Mouse (Mus musculus): ENCODE measurements around the gene 4933427I04Rik. TPM values are rescaled to one million over a fixed set of nuclear protein-coding genes. Genes with fewer than 3 reads are reported as not detected.

The 4933427I04Rik gene
- 0.12 and 0.19 TPM in 2 replicates for polyA plus RNA-seq (2015; fragmentation: Nextera tagmentation; extraction: Ambion mirVana)

GRCm38 (mm10) chr4:123859379-123859778 lies at the start of gene 4933427I04Rik:
Gene 4933427I04Rik (plus strand): TSS chr4:123859679.
- Histone ChIP-seq H3K4me2 (no peak within 1 kb of the TSS), H3K36me3 (no peaks in the 10 kb centered on the region), H3K4me1 (replicated peaks) (no peaks in the 10 kb centered on the region), H3K9me3 (no peaks in the 10 kb centered on the region), H3K4me3 (no peak within 1 kb of the TSS), H3K27me3 (no peaks in the 10 kb centered on the region), H3K9ac (no peak within 1 kb of the TSS), H3K27ac (no peak within 1 kb of the TSS)
- no peak for ATAC-seq (ENCODE audit: low FRiP score)
- 84% methylated on average over 3 of the region's 3 CpGs for WGBS

GRCm38 (mm10) chr4:123810475-123811295 lies 48.8 kb upstream of the 4933427I04Rik start:
- Histone ChIP-seq H3K4me3 (no peak overlapping the region), H3K4me2 (no peak overlapping the region), H3K36me3 (no peaks in the 10 kb centered on the region), H3K27me3 (no peaks in the 10 kb centered on the region), H3K27ac (no peak overlapping the region), H3K4me1 (replicated peaks) (no peaks in the 10 kb centered on the region), H3K9ac (no peak overlapping the region), H3K9me3 (no peaks in the 10 kb centered on the region)
- ATAC-seq (ENCODE audit: low FRiP score) = no peak
- WGBS = 86% methylated on average over 12 of the region's 12 CpGs

- H3K9ac ChIP-seq = no peak overlapping the region
- WGBS = 80% methylated on average over 3 of the region's 3 CpGs
- no peak overlapping the region for H3K4me3 ChIP-seq
- H3K36me3 ChIP-seq = no peaks in the 10 kb centered on the region
- no peak overlapping the region for H3K27ac ChIP-seq
- no peaks in the 10 kb centered on the region for H3K9me3 ChIP-seq
- no peaks in the 10 kb centered on the region for H3K4me1 ChIP-seq (replicated peaks)
- H3K4me2 ChIP-seq = no peak overlapping the region
- no peak for ATAC-seq (ENCODE audit: low FRiP score)
- H3K27me3 ChIP-seq = no peaks in the 10 kb centered on the region
Observed at GRCm38 (mm10) chr4:123812525-123812924, 47.0 kb upstream of the 4933427I04Rik start.

GRCm38 (mm10) chr4:123814030-123814501 lies 45.4 kb upstream of the 4933427I04Rik start:
- Histone ChIP-seq H3K27me3 (no peaks in the 10 kb centered on the region), H3K4me2 (no peak overlapping the region), H3K36me3 (no peaks in the 10 kb centered on the region), H3K27ac (no peak overlapping the region), H3K4me1 (replicated peaks) (no peaks in the 10 kb centered on the region), H3K9ac (no peak overlapping the region), H3K4me3 (no peak overlapping the region), H3K9me3 (no peaks in the 10 kb centered on the region)
- ATAC-seq (ENCODE audit: low FRiP score) = no peak
- WGBS = 45% methylated on average over 7 of the region's 7 CpGs

GRCm38 (mm10) chr4:123819093-123819610 lies 40.3 kb upstream of the 4933427I04Rik start:
- Histone ChIP-seq H3K27me3 (no peaks in the 10 kb centered on the region), H3K9ac (no peak overlapping the region), H3K36me3 (no peaks in the 10 kb centered on the region), H3K27ac (no peak overlapping the region), H3K4me3 (no peak overlapping the region), H3K4me2 (no peak overlapping the region), H3K9me3 (no peaks in the 10 kb centered on the region), H3K4me1 (replicated peaks) (peaks cover 3% of the 10 kb centered on the region; the same call in 1 of the 2 replicates)
- WGBS = 28% methylated on average over 4 of the region's 4 CpGs
- ATAC-seq (ENCODE audit: low FRiP score) = no peak

GRCm38 (mm10) chr4:123842126-123842525 lies 17.4 kb upstream of the 4933427I04Rik start:
- no peak overlapping the region for H3K27ac ChIP-seq
- H3K9ac ChIP-seq = no peak overlapping the region
- no peak overlapping the region for H3K4me3 ChIP-seq
- no peaks in the 10 kb centered on the region for H3K9me3 ChIP-seq
- no peaks in the 10 kb centered on the region for H3K27me3 ChIP-seq
- no peak overlapping the region for H3K4me2 ChIP-seq
- H3K36me3 ChIP-seq = no peaks in the 10 kb centered on the region
- H3K4me1 ChIP-seq (replicated peaks) = no peaks in the 10 kb centered on the region
- ATAC-seq (ENCODE audit: low FRiP score) = no peak
- 93% methylated on average over 8 of the region's 8 CpGs for WGBS

- WGBS = 52% methylated on average over 4 of the region's 4 CpGs
- Histone ChIP-seq H3K9ac (no peak overlapping the region), H3K4me1 (replicated peaks) (no peaks in the 10 kb centered on the region), H3K36me3 (no peaks in the 10 kb centered on the region), H3K27ac (no peak overlapping the region), H3K9me3 (0 out of 2 replicates have a peak, but pooled peaks cover 3% of the 10 kb centered on the region), H3K4me3 (no peak overlapping the region), H3K27me3 (no peaks in the 10 kb centered on the region), H3K4me2 (no peak overlapping the region)
- no peak for ATAC-seq (ENCODE audit: low FRiP score)
Observed at GRCm38 (mm10) chr4:123856888-123857287, 2.6 kb upstream of the 4933427I04Rik start.

- H3K36me3 ChIP-seq = no peaks in the 10 kb centered on the region
- H3K4me2 ChIP-seq = no peak overlapping the region
- no peak for ATAC-seq (ENCODE audit: low FRiP score)
- no peaks in the 10 kb centered on the region for H3K9me3 ChIP-seq
- H3K27ac ChIP-seq = no peak overlapping the region
- no peak overlapping the region for H3K9ac ChIP-seq
- no peak overlapping the region for H3K4me3 ChIP-seq
- no peaks in the 10 kb centered on the region for H3K4me1 ChIP-seq (replicated peaks)
- 90% methylated on average over 7 of the region's 7 CpGs for WGBS
- H3K27me3 ChIP-seq = no peaks in the 10 kb centered on the region
Observed at GRCm38 (mm10) chr4:123858090-123858489, 1.4 kb upstream of the 4933427I04Rik start.

GRCm38 (mm10) chr4:123859803-123860202 lies 324 bp downstream of the 4933427I04Rik start:
- H3K9me3 ChIP-seq = no peaks in the 10 kb centered on the region
- H3K4me1 ChIP-seq (replicated peaks) = no peaks in the 10 kb centered on the region
- no peaks in the 10 kb centered on the region for H3K36me3 ChIP-seq
- ATAC-seq (ENCODE audit: low FRiP score) = no peak
- no peaks in the 10 kb centered on the region for H3K27me3 ChIP-seq
- 66% methylated on average over 2 of the region's 2 CpGs for WGBS
- no peak overlapping the region for H3K4me2 ChIP-seq
- no peak overlapping the region for H3K4me3 ChIP-seq
- no peak overlapping the region for H3K9ac ChIP-seq
- no peak overlapping the region for H3K27ac ChIP-seq

GRCm38 (mm10) chr4:123860621-123861020 lies 1.1 kb downstream of the 4933427I04Rik start:
- Histone ChIP-seq H3K27ac (no peak overlapping the region), H3K4me3 (no peak overlapping the region), H3K4me2 (no peak overlapping the region), H3K9me3 (no peaks in the 10 kb centered on the region), H3K9ac (no peak overlapping the region), H3K4me1 (replicated peaks) (no peaks in the 10 kb centered on the region), H3K36me3 (no peaks in the 10 kb centered on the region), H3K27me3 (no peaks in the 10 kb centered on the region)
- 86% methylated on average over 5 of the region's 5 CpGs for whole genome bisulfite sequencing
- ATAC-seq (ENCODE audit: low FRiP score) = no peak

GRCm38 (mm10) chr4:123893726-123894125 lies 34.2 kb downstream of the 4933427I04Rik start:
- no peaks in the 10 kb centered on the region for H3K36me3 ChIP-seq
- H3K9ac ChIP-seq = no peak overlapping the region
- ATAC-seq (ENCODE audit: low FRiP score) = no peak
- H3K4me3 ChIP-seq = no peak overlapping the region
- no peaks in the 10 kb centered on the region for H3K27me3 ChIP-seq
- no peaks in the 10 kb centered on the region for H3K4me1 ChIP-seq (replicated peaks)
- no peak overlapping the region for H3K27ac ChIP-seq
- WGBS = 87% methylated on average over 5 of the region's 5 CpGs
- no peak overlapping the region for H3K4me2 ChIP-seq
- H3K9me3 ChIP-seq = no peaks in the 10 kb centered on the region

GRCm38 (mm10) chr4:123894295-123894694 lies 34.8 kb downstream of the 4933427I04Rik start:
- no peaks in the 10 kb centered on the region for H3K36me3 ChIP-seq
- 88% methylated on average over 4 of the region's 4 CpGs for WGBS
- no peak overlapping the region for H3K4me2 ChIP-seq
- H3K4me1 ChIP-seq (replicated peaks) = no peaks in the 10 kb centered on the region
- no peaks in the 10 kb centered on the region for H3K9me3 ChIP-seq
- no peak overlapping the region for H3K27ac ChIP-seq
- no peak overlapping the region for H3K4me3 ChIP-seq
- no peak for ATAC-seq (ENCODE audit: low FRiP score)
- H3K27me3 ChIP-seq = no peaks in the 10 kb centered on the region
- no peak overlapping the region for H3K9ac ChIP-seq

GRCm38 (mm10) chr4:123898696-123899095 lies 39.2 kb downstream of the 4933427I04Rik start:
- WGBS = 9% methylated on average over 5 of the region's 5 CpGs
- H3K36me3 ChIP-seq = no peaks in the 10 kb centered on the region
- H3K4me1 ChIP-seq (replicated peaks) = peaks cover under 1% of the 10 kb centered on the region; the same call in 1 of the 2 replicates
- no peak overlapping the region for H3K4me3 ChIP-seq
- H3K27me3 ChIP-seq = no peaks in the 10 kb centered on the region
- no peaks in the 10 kb centered on the region for H3K9me3 ChIP-seq
- H3K27ac ChIP-seq = no peak overlapping the region
- no peak overlapping the region for H3K4me2 ChIP-seq
- no peak for ATAC-seq (ENCODE audit: low FRiP score)
- H3K9ac ChIP-seq = no peak overlapping the region

All from hindbrain, embryonic 13.5 days (tissue).